Mouse (Mus musculus) spleen, adult 2 months (tissue): ENCODE results near the gene Dnaja4. TPM values are rescaled to one million over a fixed set of nuclear protein-coding genes. Genes with fewer than 3 reads are reported as not detected.

Source experiments
- DNase-seq, 2 experiments: peaks; one replicate each; pipeline versions ENCODE4 v3.0.0 to v3.0.0-alpha.2; 2012 to 2021; ENCODE audit warnings: low spot score in 2 of 2, low read depth in 1 of 2
- H3K27ac ChIP-seq: fragments of 200-500 bp; 2 replicates; pipeline ENCODE4 v1.5.1; 2012; ENCODE audit warnings: low read length, inconsistent platforms; ENCODE audit not compliant: insufficient read depth
- H3K27me3 ChIP-seq: fragments of 200-500 bp; 2 replicates; pipeline ENCODE4 v1.6.1; 2012; ENCODE audit warnings: mild to moderate bottlenecking, moderate library complexity, low read length, inconsistent platforms; ENCODE audit not compliant: control insufficient read depth, insufficient read depth
- H3K36me3 ChIP-seq: fragments of 200-500 bp; 2 replicates; pipeline ENCODE4 v1.6.1; 2012; ENCODE audit warnings: mild to moderate bottlenecking, low read length, inconsistent platforms; ENCODE audit not compliant: control insufficient read depth, insufficient read depth
- H3K4me1 ChIP-seq: fragments of 200-500 bp; 2 replicates; pipeline ENCODE4 v1.6.1; 2011; ENCODE audit warnings: inconsistent platforms; ENCODE audit not compliant: control insufficient read depth, insufficient read depth, insufficient read length
- H3K4me3 ChIP-seq: fragments of 200-500 bp; 2 replicates; pipeline ENCODE4 v1.5.1; 2011; ENCODE audit warnings: mild to moderate bottlenecking, inconsistent platforms; ENCODE audit not compliant: insufficient read depth, insufficient read length; ENCODE audit errors: extremely low read depth
- CTCF ChIP-seq: fragments of 200-500 bp; IDR thresholded peaks from 2 replicates; pipeline ENCODE4 v1.5.1; 2011; ENCODE audit warnings: mild to moderate bottlenecking, inconsistent platforms; ENCODE audit not compliant: insufficient read depth, insufficient read length, insufficient replicate concordance; ENCODE audit errors: extremely low read depth
- POLR2A ChIP-seq: fragments of 200-500 bp; IDR thresholded peaks from 2 replicates; pipeline ENCODE4 v1.6.1; 2011; ENCODE audit warnings: low read depth, low read length, inconsistent platforms
- WGBS: fragments of 180-500 bp; shearing (Covaris S2); methylation state at CpG from one replicate; pipeline ENCODE4 v1.1.7; 2018; 5-methylcytosine and 5-hydroxymethylcytosine counted together
- polyA plus RNA-seq: library from polyadenylated mRNA; depleted of rRNA; stranded (reverse); fragments of >200 nt; gene quantifications from 2 replicates; pipeline ENCODE4 v1.2.3, GENCODE M21; 2012

Dnaja4 gene
- polyA plus RNA-seq, 1 experiment: 5.6 TPM

DNA sequence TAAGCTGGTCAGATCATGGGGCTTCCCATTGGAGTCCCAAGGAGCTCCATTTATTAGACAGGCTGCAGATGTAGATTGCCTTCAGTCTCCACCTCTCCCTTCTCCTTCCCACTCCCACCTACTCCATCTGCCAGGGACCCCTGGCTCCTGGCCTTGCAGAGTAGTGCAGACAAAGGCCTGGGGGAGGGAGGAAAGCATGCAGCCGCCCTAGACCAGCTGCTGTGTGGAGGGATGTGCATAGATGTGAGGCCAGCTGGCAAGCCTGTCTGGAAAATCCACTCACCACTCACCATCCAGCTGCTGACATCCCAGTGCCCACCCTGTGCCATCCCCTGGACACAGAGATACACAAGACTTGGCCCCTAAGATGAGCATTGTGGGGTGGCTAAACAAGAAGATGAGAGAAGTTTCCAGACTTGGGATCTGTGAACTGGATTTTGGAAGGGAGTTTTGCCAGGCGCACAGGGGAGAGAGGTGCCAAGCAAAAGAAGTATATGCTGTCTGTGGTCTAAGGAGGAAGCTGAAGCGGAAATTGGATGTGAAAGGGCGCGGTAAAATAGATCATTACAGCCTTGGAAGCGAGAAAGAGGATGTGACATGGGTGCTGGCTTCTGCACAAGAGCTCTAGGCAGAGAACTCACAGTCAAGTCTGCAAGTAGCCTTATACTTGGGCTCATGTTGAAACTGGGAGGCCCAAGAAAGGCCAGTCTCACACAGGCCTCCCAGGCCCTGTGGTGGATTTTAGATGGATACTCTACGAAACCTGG, 51.7 kb downstream of the Dnaja4 start:
- Histone ChIP-seq H3K4me3 (no peak overlapping the region), H3K27ac (no peak overlapping the region), H3K36me3 (no peaks in the 10 kb centered on the region), H3K4me1 (no peaks in the 10 kb centered on the region), H3K27me3 (no peaks in the 10 kb centered on the region)
- TF ChIP-seq POLR2A (no peak), CTCF (no peak)
- no peak for DNase-seq
- 65% methylated on average over 7 of the region's 7 CpGs for whole genome bisulfite sequencing

GRCm38 (mm10) chr9:54751684-54752083, 53.0 kb downstream of the Dnaja4 start:
- no peak overlapping the region for H3K27ac ChIP-seq
- no peaks in the 10 kb centered on the region for H3K36me3 ChIP-seq
- no peaks in the 10 kb centered on the region for H3K4me1 ChIP-seq
- no peak overlapping the region for H3K4me3 ChIP-seq
- H3K27me3 ChIP-seq: no peaks in the 10 kb centered on the region
- DNase-seq: no peak
- WGBS: 92% methylated on average over 2 of the region's 2 CpGs
- no peak for TF ChIP-seq POLR2A

DNA sequence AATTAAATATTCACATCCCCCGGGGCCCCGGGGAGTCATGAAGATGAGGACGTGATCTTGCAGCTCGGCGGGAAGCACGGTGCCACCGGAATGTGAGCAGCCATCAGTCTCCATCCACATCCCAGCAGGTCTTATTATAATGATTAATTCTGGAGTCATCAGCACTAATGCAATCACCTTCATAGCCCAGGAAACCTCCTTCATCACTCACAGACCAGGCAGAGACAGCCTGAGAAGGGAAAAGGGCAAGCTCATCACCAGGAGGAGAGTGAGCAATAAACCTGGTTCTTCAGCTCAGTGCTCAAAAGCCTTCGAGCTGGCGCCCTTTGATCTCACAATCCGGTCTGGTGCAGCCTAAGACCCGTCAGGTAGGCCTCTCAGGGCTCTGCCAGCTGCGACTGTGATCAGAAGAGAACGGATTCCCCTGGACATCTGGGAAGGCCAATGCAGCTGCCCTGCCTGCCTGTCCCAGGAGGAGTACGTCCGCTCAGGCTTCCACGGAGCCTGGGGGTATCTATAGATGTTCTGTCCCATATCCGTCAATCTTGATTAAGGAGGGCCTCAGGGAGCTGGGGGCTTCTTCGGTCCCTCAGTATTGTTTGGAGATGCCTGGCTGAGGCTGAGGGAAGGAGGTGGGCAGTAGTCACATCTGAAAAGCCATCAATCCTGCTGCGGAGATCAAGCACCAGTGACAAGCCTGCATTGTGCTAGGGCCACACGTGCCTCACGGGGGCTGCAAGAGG, 53.7 kb downstream of the Dnaja4 start:
- no peaks in the 10 kb centered on the region for H3K27me3 ChIP-seq
- 68% methylated on average over 21 of the region's 21 CpGs for WGBS

DNA sequence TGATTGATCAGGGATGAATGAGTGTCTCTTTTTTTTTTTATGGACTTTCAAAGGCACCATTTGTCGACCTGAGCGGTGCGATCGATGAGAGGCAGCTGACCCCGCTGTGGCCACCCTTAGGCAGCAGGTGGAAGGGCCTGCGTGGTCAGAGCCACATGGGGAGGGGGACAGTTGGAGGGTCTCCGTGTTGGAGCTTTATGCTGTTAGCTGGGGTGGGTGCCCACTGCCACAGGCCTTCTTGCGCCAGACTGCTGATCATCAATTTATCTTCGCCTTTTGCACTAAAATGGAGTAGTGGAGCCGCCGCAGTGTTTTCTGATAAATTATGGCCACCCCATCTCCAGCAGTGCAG, 54.2 kb downstream of the Dnaja4 start:
- WGBS: 71% methylated on average over 11 of the region's 11 CpGs
- no peaks in the 10 kb centered on the region for H3K36me3 ChIP-seq
- H3K4me3 ChIP-seq: no peak overlapping the region
- TF ChIP-seq CTCF (no peak), POLR2A (no peak)
- no peak overlapping the region for H3K27ac ChIP-seq
- no peaks in the 10 kb centered on the region for H3K27me3 ChIP-seq
- no peak for DNase-seq
- H3K4me1 ChIP-seq: no peaks in the 10 kb centered on the region

More for the DNA sequence above, 53.7 kb downstream of the Dnaja4 start:
- Histone ChIP-seq H3K36me3 (no peaks in the 10 kb centered on the region), H3K4me1 (no peaks in the 10 kb centered on the region), H3K27ac (no peak overlapping the region), H3K4me3 (no peak overlapping the region)
- TF ChIP-seq POLR2A: no peak
- TF ChIP-seq CTCF: no peak
- DNase-seq: no peak

DNA sequence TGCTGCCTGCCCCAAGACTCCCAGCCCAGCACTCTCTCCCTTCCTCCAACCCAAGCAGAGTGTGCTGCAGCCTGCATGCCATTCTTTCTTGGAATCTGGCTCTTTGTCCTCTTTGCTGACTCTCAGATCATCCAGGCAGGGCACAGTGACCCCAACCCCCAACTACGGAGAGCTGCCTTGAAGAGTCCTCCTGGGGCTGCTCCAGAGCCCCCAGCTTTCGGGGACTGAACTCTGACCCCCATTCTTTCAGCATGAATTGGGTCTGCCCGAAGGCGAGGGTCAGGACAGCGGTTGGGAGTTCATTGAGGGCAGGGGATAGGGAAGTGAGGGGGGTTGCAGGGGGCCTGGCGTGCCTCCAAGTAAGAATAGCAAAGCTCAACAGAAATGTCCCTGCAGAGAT, 60.9 kb downstream of the Dnaja4 start:
- Histone ChIP-seq H3K27me3 (peaks cover 2% of the 10 kb centered on the region; the same call in 1 of the 2 replicates), H3K4me3 (no peak overlapping the region), H3K36me3 (no peaks in the 10 kb centered on the region), H3K27ac (no peak overlapping the region), H3K4me1 (no peaks in the 10 kb centered on the region)
- TF ChIP-seq CTCF: no peak
- no peak for TF ChIP-seq POLR2A
- DNase-seq: no peak
- 55% methylated on average over 6 of the region's 6 CpGs for WGBS

DNA sequence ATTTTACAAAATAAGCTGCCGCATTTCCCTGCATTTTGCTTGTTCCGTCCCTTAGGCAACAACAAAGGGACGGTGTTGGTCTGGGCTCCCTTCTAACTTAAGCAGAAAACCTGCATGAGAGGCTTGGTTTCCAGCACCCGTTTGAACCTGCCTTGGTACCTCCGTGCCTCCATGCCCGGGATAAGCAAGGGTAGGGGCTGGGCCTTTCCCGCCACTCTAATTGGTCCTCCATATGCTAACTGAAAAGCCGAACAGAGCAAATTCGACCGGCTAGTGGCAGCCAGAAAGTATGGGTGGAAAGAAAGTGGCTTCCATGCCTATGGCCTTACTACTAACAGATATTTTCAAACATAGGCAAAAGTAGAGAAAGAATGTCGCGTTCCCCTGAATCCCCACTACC, 65.4 kb downstream of the Dnaja4 start:
- Histone ChIP-seq H3K27ac (no peak overlapping the region), H3K36me3 (no peaks in the 10 kb centered on the region), H3K4me1 (no peaks in the 10 kb centered on the region), H3K4me3 (no peak overlapping the region), H3K27me3 (peaks cover 9% of the 10 kb centered on the region)
- TF ChIP-seq POLR2A: no peak
- WGBS: 33% methylated on average over 12 of the region's 12 CpGs
- no peak for DNase-seq
